Mouse (Mus musculus) C2C12 (cell line): Measurements from ENCODE around the gene Rtn4.

ENCODE experiments used
- CEBPB ChIP-seq: IDR thresholded peaks from one replicate; pipeline ENCODE4 v1.6.1; 2011; ENCODE audit warnings: low read depth, mild to moderate bottlenecking, control low read depth, moderate library complexity
- CTCF ChIP-seq: IDR thresholded peaks from one replicate; pipeline ENCODE4 v1.5.1; 2011; ENCODE audit not compliant: control insufficient read depth, insufficient read depth, insufficient read length
- FOSL1 ChIP-seq: IDR thresholded peaks from one replicate; pipeline ENCODE4 v1.8.0; 2011; ENCODE audit warnings: mild to moderate bottlenecking, low read length; ENCODE audit not compliant: poor library complexity, insufficient read depth, severe bottlenecking
- MAX ChIP-seq: IDR thresholded peaks from one replicate; pipeline ENCODE4 v1.6.1; 2011; ENCODE audit warnings: mild to moderate bottlenecking, control low read depth
- MYOD1 ChIP-seq: IDR thresholded peaks from one replicate; pipeline ENCODE4 v1.6.1; 2011; ENCODE audit warnings: low read depth; ENCODE audit not compliant: control insufficient read depth, insufficient read length
- USF1 ChIP-seq: IDR thresholded peaks from one replicate; pipeline ENCODE4 v1.6.1; 2011; ENCODE audit warnings: low read depth, mild to moderate bottlenecking, control low read depth, moderate library complexity

DNA sequence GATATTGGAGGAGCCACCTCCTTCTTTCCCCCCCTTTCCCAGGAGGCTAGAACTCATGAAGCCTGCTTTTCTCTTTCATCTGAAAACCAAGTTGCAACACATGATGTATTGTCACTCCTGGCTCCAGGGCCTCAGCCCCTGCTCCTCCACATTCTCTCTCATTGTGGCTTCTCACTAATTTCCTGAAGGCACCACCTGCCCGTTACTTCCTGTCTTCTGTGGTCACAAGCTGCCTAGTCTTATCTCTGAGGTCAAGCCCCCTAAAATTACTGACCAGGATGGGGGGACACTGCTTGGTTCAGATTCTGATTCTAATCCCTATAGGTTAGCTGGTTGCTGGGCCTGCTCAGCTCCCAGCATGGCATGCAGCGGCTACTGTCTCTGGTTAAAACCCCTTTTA lies 82.0 kb downstream of the Rtn4 start:
- no peak for TF ChIP-seq USF1
- no peak for TF ChIP-seq CTCF
- no peak for TF ChIP-seq FOSL1
- TF ChIP-seq MYOD1: no peak
- TF ChIP-seq CEBPB: no peak
- TF ChIP-seq MAX: no peak
